Mouse (Mus musculus) cerebellum, adult 18-20 months (tissue): ENCODE results near the gene BC051019.
A peak's percentile ranks its signal among the peaks of the same experiment; 100 is the strongest.

Experiments used
- DNase-seq, 2 experiments: peaks; one replicate each; pipeline ENCODE4 v3.0.0; 2021

The BC051019 gene

DNA sequence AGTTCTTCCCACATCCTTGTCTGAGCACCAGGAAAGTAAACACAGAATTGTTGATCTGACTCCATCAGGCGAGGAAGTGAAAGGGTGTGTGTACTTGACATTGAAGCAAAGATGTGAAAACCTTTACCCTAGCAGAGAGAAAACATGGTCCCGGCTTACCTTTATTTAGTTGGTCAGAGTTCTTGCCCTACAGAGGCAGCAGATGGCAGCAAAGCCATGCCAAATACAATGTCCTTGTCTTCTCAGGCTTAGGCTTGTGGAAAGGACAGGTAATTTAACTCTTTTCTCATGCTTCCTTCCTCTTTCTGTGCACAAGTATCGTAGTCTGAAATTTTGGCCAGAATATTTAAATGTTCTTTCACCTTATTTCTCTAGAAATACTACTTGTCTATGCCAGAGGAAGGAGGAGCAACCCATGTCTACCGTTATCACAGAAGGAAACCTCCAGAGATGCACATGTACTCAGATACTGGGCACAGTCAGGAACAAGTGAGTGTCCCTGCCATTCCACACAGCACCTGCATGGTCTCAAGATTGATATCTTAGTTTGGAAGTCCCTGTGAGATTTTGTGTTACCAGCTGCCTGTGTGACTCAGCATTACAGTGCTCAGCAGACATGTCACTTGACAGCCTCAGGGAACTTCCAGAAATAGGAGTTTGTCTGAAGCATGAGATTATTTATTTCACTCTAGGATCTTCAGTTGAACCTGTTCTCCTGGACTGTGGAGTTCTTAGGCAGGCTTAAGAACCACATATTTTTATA is 16.4 kb downstream of the BC051019 start:
- peak; percentile 78 to 79 for DNase-seq

DNA sequence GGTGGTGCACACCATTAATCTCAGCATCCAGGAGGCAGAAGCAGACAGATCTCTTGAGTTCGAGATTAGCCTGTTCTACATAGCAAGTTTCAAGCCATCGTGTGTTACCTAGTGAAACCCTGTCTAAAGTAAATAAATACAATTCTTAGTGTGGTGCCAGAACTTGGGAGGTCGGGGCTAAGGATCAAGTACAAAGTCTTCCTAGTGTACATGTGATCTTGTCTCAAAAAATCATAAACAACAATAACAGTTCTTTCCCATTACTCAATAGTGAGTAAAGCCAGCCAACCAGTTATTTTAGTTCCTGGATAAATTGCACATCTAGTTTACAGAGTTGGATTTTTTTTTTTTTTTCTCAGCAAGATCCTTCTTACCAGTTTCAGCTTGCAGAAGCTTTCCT is 19.2 kb downstream of the BC051019 start:
- no peak for DNase-seq

DNA sequence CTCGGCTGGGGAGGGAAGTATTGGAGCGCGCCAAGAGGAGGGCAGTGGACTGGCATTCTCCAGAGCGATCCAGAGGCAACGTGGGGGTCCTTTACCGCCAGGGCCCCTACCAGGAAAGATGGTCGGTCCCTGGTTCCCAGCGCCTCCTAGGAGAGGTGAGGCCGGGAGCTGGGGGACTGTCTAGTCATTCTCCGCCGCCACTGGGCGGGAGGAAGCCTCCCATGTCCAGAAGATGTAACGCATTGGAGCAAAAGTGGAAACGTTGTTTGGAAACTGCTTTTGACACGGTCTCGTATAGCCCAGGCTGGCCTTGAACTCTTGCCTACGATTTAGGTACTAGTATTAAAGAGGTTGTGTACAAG is 19.7 kb downstream of the BC051019 start:
- no peak for DNase-seq

DNA sequence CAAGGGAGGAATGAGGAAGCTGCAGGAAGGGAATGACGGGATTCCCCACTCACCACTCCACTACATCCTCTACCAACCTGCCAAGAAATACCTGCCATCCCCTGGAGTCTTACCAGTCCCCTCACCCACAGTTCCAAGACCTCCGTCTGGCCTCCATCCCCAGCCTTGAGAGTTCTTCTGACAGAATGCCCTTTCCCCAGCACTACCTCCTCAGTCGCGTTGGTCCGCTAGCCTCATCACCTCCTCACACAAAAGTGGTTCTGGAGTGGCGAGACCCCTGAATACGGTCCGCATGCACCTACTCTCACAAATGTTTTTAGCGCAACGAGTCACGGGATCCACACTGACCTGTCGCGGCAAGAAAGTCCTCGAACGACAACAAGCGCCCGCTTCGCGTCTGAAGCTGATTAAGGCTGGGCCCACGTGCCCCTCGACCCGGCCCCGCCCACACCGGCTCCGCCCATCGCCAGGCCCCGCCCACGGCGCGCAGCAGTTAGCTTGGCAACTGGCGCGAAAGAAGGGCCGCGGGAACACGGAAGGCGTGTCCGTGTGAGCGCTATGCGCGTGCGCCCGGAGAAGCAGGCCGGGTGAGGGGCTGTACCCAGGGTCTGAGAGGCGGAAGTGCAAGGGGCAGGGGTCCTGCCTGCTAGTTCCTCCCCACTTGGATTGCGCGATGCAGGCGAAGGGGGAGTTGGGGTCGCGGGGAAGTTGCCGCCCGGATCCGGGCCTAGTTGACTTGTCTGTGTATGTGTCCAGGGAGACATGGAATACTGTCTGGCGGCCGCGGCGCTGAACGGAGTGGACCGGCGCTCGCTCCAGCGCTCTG is 20.2 kb downstream of the BC051019 start, which contains the start of the genes St5 and Akip1:
Gene St5 (minus strand): TSS at position 416 of the 826 bp plus-strand sequence.
Gene Akip1 (plus strand): TSS at position 501 of the 826 bp plus-strand sequence.
- DNase-seq = peak; percentile 86 to 87

DNA sequence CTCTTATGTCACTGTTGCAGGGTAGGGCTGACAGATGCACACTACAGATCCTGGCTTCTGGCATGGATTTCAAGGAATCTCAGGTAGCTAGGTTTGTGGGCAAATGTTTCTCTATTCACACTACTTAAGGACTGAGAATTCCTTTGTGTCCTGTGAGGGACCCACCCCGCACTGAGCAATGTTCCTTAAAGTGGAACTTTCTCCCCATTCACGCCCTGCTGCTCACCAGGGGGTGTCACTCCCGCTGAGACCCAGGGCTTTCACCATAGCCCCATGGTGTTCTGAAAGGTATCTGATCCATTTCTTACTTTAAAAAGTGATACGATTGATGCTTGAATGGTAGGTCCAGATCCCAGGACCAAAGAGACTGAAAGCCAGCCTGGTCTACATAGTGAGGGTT is 20.9 kb downstream of the BC051019 start:
- DNase-seq = peak in 1 of 2 experiments; percentile 17

DNA sequence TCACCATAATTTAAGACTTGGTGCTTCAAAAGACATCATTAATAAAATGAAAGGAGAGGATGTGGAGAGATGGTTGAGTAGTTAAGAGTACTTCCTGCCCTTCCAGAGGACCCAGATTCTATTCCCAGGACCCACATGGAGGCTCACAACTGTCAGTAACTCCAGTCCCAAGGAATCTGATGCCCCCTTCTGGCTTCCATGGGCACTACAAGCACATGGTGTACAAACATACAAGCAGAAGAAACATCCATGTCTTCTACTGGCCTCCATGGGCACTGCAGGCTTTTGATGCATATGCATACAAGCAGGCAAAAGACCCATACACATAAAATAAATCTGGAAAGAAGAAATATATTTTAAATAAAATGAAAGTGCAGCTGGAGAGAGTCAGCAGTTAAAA is 23.4 kb downstream of the BC051019 start:
- no peak for DNase-seq

DNA sequence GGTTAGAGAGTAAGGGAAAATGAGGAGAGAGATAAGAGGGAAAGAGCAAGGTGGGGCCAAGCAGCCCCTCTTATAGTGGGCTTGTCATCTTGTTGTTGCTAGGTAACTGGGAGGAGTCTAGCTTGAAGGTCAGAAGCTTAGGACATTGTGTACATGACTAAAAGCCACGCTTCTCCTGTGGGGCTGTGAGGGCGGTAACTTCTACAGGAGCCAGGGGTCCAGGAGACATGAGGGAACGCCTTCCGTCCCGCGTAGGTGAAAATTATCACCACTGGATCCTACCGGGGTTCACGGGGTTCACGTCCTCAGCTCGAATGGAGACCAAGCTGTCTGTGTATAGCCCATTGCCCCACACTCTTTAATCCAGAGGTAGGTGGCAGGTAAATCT is 28.3 kb downstream of the BC051019 start:
- DNase-seq = no peak

DNA sequence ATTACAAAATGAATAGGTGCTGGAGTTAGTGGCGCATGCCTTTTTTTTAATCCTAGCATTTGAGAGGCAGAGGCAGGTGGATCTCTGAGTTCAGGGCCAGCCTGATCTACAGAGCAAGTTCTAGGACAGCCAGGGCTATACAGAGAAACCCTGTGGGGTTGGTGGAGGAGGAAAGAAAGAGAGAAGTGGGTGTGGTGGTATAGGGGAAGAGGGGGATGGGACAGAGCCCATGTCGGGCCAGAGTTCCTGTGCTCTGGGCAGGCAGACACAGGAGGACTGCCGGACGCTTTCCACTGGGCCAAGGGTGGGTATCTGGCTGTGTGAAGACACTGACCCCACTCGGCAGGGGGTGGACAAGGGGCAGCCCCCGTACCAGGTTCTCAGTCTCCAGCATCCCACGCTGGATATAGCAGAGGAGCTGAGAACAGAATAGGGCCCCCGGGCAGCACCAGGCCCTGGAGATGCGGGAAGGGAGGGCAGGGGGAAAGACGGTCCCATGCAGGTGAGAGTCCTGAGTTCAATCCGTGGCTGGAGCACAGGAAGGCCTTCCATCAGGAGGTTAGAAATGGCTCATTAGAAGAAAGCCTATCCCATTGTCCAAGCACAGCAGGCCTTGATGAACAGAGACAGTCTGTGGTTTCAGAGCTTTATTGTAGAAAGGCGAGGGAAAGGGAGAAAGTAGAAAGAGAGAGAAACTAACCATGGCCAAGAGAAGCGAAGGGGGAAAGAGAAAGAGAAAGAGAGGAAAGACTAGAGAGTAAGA is 28.9 kb downstream of the BC051019 start:
- no peak for DNase-seq

DNA sequence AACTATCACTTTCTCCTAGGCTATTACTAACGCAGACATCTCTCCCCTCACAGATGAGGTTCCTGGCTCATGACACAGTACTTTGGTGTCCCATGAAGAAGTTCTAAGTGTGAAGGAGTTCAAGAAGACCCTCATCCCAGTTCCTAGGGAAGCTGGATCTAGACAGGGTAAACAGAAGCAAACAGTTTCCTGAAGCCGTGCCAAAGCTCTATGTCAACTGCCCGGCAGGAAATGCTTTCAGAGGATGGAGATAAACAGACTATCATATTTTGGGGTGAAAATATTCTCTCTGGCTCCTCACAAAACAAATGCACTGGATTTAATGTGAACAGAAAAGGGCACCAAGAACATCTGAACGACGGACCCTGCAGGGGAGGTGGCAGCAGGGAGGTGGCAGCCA is 32.7 kb downstream of the BC051019 start:
- no peak for DNase-seq

DNA sequence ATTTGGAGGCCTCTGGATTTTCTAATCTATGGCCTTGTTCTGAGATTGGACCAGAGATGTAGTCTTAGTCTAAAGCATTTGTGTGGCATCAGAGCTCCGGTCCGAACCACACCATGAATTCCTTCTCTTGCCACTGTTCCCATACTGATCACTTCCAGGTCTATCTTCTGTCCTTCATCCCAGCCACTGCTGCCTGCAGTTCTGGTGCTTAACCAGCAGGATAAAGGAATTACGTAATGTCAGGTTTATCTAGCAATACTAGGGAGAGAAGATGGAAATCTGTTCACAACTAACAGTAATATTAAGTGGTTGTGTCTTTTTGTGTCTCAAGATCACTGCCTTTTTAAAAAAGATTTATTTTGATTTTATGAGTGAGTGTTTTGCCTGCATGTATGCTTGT is 33.5 kb downstream of the BC051019 start:
- no peak for DNase-seq

DNA sequence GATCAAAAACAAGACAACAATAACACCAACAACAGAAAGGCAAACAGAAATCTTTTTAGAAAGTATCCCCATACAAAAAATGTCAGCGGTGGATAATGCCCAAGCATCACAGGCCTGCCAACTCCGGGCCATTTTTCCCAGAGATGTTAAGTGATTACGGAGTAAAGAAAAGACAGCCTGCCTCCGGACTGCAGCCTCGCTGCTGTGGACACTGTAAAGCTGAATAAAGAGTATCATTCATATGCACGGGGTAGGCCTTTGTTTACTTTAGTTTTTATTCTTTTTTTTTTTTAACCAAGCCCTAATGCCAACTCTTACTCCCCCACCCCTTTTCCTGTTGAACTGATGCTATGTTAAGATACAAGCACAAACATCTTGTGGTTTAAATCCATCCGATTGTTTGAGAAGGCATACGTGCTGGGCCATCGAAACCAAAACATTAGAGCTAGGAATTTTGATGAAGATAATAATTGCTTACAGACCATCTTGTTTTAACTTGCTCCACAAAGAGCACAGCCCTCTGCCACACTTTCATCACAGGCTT is 37.0 kb downstream of the BC051019 start:
- no peak for DNase-seq

DNA sequence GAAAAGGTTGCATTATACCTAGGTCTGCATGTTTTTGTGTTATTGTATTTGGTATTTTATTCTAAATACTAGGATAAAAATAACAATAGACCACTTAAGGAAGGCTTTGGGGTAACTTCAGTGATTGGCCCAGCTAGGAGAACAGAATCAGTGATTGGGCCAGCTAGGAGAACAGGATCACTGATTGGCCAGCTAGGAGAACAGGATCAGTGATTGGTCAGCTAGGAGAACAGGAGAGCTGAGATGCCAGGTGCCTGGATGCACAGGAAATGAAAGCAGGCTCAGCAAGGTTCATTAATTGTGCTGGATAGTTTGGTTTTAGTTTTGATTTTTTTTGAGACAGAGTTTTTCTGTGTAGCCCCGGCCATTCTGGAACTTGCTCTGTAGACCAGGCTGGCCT is 42.8 kb downstream of the BC051019 start:
- no peak for DNase-seq

DNA sequence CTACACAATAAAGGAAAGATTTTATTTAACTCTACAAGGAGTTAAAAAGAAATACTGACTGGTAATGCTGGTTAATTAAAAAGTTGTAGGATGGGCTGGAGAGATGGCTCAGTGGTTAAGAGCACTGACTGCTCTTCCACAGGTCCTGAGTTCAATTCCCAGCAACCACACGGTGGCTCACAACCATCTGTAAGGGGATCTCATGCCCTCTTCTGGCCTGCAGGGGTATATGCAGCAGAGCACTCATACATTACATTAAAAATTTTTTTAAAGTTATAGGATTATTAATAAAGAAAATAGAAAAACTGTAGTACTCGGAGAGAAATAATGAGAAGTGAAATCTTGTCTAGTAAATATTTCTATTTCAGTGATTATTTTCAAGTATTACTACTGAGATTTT is 43.4 kb downstream of the BC051019 start:
- DNase-seq = no peak

DNA sequence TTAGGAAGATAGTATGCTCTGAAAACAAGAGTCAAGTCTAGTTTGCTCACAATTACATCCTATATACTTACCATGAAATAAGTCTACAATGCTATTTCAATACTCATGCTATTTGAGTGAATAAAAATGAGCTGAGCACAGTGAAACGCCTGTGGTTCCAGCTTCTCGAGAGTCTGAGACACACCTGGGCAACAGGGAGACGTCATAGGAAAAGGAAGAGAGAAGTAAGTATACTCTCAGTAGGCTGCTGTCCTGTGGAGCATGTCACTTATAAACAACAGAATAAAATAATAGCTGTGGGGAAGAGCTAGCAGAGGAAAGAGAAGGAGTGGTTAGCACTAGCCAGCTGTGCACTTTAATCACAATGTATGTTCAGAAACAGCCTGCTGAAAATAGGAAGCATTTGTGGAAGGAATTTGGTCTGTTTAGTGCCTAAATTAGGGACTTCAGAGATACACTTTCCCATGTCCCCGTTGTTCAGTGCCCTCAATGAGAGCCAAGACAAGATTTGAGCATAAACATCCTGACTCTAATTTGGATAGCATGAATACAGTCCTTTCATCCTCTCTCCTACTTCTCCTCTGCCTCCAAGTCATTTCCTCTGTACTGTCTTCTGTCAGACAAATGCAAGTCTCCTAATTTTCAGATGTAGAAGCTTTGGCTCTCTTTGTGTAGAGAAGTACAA is 48.6 kb downstream of the BC051019 start:
- no peak for DNase-seq

DNA sequence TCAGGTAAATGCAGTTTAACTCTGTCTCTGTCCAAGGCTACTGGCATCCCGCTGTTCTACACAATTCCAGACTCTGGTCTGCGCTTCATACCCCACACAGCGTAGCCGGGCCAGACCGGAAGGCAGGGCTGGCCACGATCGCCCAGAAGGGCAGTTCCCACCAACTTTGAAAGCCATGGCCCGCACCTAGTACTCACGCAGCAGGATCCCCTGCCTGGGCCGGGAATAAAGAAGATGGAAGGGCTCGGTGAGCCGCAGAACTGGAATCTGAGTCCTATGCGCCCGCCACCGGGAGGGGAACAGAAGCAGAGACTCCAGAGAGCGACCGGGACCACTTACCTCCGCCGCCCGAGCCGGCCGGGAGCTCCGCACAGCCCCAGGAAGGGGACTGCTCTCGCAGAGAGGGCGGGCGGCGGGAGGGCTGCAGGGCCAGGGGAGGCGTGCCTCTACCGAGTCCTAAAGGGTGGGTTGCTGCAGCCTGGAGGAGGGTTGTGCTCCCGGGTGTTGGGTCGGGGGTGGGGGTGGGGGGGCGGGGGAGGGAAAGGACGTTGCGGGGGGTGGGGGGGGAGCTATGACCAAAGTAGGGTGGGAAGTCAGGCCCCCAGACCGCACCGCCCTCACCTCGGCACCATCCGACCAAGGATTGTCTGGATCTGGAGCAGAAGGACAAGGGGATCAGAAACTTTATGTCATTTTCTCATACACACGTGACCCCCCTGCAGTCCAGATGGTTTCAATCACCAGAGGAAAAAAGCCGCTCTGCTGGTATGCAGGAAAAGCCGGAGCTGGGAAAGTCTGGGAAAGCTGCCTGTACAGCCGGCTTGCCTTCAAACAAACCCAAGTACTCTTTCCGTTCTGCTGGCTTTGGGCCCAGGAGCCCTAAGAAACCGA is 51.8 kb downstream of the BC051019 start:
- peak; percentile 60 to 62 for DNase-seq

DNA sequence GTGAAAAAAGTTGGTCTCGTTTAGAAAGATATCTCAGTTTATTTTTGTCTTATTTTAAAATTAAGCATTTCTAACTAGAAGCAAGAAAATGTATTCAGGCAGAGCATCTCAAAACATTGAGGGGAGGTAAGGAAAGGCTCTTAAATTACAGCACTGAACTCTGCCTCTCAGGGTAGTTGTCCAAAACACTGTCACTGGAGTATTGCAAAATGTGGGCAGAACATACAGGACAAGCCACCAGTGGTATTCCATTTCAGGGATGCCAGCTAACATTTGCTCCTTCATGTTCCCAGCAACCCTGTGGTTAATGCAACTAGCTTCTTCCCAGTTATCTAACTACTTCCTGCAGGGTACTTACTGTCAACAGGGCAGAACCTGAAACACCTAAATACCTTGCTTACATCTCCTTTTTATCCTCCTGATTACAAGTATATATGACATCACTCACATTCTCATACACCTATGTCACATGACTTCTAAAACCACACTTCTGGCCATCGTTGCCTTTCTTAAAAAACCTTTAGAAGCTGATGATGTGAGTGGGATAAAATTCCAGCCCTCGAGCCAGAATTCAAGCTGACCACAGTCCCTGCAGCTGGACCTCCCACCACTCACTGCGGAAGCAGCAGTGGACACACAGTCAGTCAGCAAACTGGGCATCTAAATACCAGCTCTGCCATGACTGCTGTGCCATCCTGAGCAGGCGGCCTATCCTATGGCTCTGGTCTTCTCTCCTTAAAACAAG is 54.1 kb downstream of the BC051019 start:
- no peak for DNase-seq

DNA sequence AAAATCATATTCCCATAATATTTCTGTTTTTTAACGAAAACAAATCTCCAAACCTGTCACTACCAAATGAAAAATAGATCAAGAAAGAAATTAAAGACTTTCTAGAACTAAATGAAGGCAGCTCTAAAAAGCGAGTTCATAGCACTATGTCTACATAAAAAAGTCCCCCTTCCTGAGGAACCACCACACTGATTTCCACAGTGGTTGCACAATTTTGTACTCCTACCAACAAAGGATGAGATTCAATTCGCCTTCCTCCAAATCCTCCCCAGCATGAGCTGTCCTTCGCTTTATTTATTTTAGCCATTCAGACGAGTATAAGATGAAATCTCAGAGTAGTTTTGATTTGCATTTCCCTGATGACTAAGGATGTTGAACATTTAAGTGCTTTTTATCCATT is 57.0 kb downstream of the BC051019 start:
- DNase-seq = no peak

DNA sequence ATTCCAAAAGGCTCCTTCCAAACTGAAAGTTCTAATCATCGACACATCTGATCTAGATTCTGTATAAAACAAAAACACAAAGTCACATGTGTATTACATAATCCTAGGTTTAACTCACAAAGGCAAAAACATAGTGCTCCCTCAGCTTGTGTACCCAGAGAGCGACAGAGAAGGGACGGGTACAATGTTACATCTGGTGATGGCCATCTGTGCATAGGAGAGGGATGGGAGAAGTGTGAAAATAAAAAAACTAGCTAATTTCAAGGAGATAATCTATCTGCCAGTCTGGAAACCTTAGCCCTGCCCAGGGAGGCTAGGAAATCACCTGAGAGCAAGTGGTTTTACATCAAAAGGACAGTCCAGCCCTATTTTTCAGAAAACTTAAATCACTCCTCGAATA is 61.0 kb downstream of the BC051019 start:
- DNase-seq = no peak
